Mouse (Mus musculus): Measurements from ENCODE around the gene Apbb2. TPM values are rescaled to one million over a fixed set of nuclear protein-coding genes. Genes with fewer than 3 reads are reported as not detected.

Gene Apbb2
- 27.8 and 33.5 TPM in 2 replicates for polyA plus RNA-seq (2014; fragmentation: Nextera tagmentation; extraction: Ambion mirVana)

GRCm38 (mm10) chr5:66618597-66618996 lies at the start of gene Apbb2:
TSS of gene Apbb2 (minus strand) at chr5:66618784.
- H3K4me1 ChIP-seq (ENCODE audit: control insufficient read depth, insufficient read depth, low read length): no peaks in the 10 kb centered on the region
- under 1% methylated on average over 37 of the region's 39 CpGs for WGBS
- ATAC-seq (replicated peaks; ENCODE audit: insufficient number of reproducible peaks, low FRiP score, low TSS enrichment, low read depth): peak; percentile 96

GRCm38 (mm10) chr5:66654220-66654619 lies 35.6 kb upstream of the Apbb2 start:
- no peak overlapping the region for H3K27ac ChIP-seq (replicated peaks; ENCODE audit: low read depth, low read length)
- no peak overlapping the region for H3K4me3 ChIP-seq (ENCODE audit: low read depth, low read length)
- no peak overlapping the region for H3K4me2 ChIP-seq (ENCODE audit: low read depth, low read length)
- 58% methylated on average over 5 of the region's 5 CpGs for WGBS
- no peaks in the 10 kb centered on the region for H3K36me3 ChIP-seq (replicated peaks; ENCODE audit: control insufficient read depth, insufficient read depth, low read depth, low read length)
- no peaks in the 10 kb centered on the region; the same call in 1 of the 2 replicates for H3K9me3 ChIP-seq (replicated peaks; ENCODE audit: control insufficient read depth, low read length)
- DNase-seq (ENCODE audit: low spot score): no peak
- H3K27me3 ChIP-seq (ENCODE audit: control insufficient read depth, insufficient read depth, low read length): no peaks in the 10 kb centered on the region
- no peak for ATAC-seq (replicated peaks; ENCODE audit: insufficient number of reproducible peaks, low FRiP score, low TSS enrichment, low read depth)
- H3K9ac ChIP-seq (replicated peaks; ENCODE audit: low read length): no peak overlapping the region
- no peaks in the 10 kb centered on the region for H3K4me1 ChIP-seq (ENCODE audit: control insufficient read depth, insufficient read depth, low read length)

More at GRCm38 (mm10) chr5:66618597-66618996, at the start of gene Apbb2:
- H3K27ac ChIP-seq (replicated peaks; ENCODE audit: low read depth, low read length): peak within 1 kb of the TSS; percentile 94
- H3K4me2 ChIP-seq (ENCODE audit: low read depth, low read length): peak within 1 kb of the TSS; percentile 80
- H3K27me3 ChIP-seq (ENCODE audit: control insufficient read depth, insufficient read depth, low read length): no peaks in the 10 kb centered on the region
- H3K4me3 ChIP-seq (ENCODE audit: low read depth, low read length): peak within 1 kb of the TSS; percentile 81
- H3K9me3 ChIP-seq (replicated peaks; ENCODE audit: control insufficient read depth, low read length): no peaks in the 10 kb centered on the region
- DNase-seq (ENCODE audit: low spot score): peak; percentile 97
- H3K9ac ChIP-seq (replicated peaks; ENCODE audit: low read length): peak within 1 kb of the TSS; percentile 85
- no peaks in the 10 kb centered on the region for H3K36me3 ChIP-seq (replicated peaks; ENCODE audit: control insufficient read depth, insufficient read depth, low read depth, low read length)

- no peak for ATAC-seq (replicated peaks; ENCODE audit: insufficient number of reproducible peaks, low FRiP score, low TSS enrichment, low read depth)
- Histone ChIP-seq H3K4me1 (ENCODE audit: control insufficient read depth, insufficient read depth, low read length) (no peaks in the 10 kb centered on the region), H3K4me2 (ENCODE audit: low read depth, low read length) (no peak overlapping the region), H3K36me3 (replicated peaks; ENCODE audit: control insufficient read depth, insufficient read depth, low read depth, low read length) (no peaks in the 10 kb centered on the region), H3K9me3 (replicated peaks; ENCODE audit: control insufficient read depth, low read length) (no peaks in the 10 kb centered on the region), H3K27me3 (ENCODE audit: control insufficient read depth, insufficient read depth, low read length) (no peaks in the 10 kb centered on the region), H3K27ac (replicated peaks; ENCODE audit: low read depth, low read length) (no peak overlapping the region), H3K4me3 (ENCODE audit: low read depth, low read length) (no peak overlapping the region), H3K9ac (replicated peaks; ENCODE audit: low read length) (no peak overlapping the region)
- DNase-seq (ENCODE audit: low spot score): no peak
- 76% methylated on average over 7 of the region's 7 CpGs for WGBS
Observed at GRCm38 (mm10) chr5:66647504-66647903, 28.9 kb upstream of the Apbb2 start.

GRCm38 (mm10) chr5:66643260-66643659 lies 24.7 kb upstream of the Apbb2 start:
- Histone ChIP-seq H3K4me2 (ENCODE audit: low read depth, low read length) (no peak overlapping the region), H3K9ac (replicated peaks; ENCODE audit: low read length) (no peak overlapping the region), H3K36me3 (replicated peaks; ENCODE audit: control insufficient read depth, insufficient read depth, low read depth, low read length) (no peaks in the 10 kb centered on the region), H3K9me3 (replicated peaks; ENCODE audit: control insufficient read depth, low read length) (no peaks in the 10 kb centered on the region), H3K4me1 (ENCODE audit: control insufficient read depth, insufficient read depth, low read length) (no peaks in the 10 kb centered on the region), H3K4me3 (ENCODE audit: low read depth, low read length) (no peak overlapping the region), H3K27me3 (ENCODE audit: control insufficient read depth, insufficient read depth, low read length) (no peaks in the 10 kb centered on the region), H3K27ac (replicated peaks; ENCODE audit: low read depth, low read length) (no peak overlapping the region)
- DNase-seq (ENCODE audit: low spot score) (no peak), ATAC-seq (replicated peaks; ENCODE audit: insufficient number of reproducible peaks, low FRiP score, low TSS enrichment, low read depth) (no peak)
- WGBS: 84% methylated on average over 5 of the region's 5 CpGs

GRCm38 (mm10) chr5:66642156-66642555 lies 23.6 kb upstream of the Apbb2 start:
- WGBS: 88% methylated on average over 4 of the region's 4 CpGs
- Histone ChIP-seq H3K4me3 (ENCODE audit: low read depth, low read length) (no peak overlapping the region), H3K36me3 (replicated peaks; ENCODE audit: control insufficient read depth, insufficient read depth, low read depth, low read length) (no peaks in the 10 kb centered on the region), H3K4me2 (ENCODE audit: low read depth, low read length) (no peak overlapping the region), H3K27me3 (ENCODE audit: control insufficient read depth, insufficient read depth, low read length) (no peaks in the 10 kb centered on the region), H3K4me1 (ENCODE audit: control insufficient read depth, insufficient read depth, low read length) (no peaks in the 10 kb centered on the region), H3K27ac (replicated peaks; ENCODE audit: low read depth, low read length) (no peak overlapping the region), H3K9ac (replicated peaks; ENCODE audit: low read length) (no peak overlapping the region), H3K9me3 (replicated peaks; ENCODE audit: control insufficient read depth, low read length) (no peaks in the 10 kb centered on the region)
- no peak for ATAC-seq (replicated peaks; ENCODE audit: insufficient number of reproducible peaks, low FRiP score, low TSS enrichment, low read depth)
- DNase-seq (ENCODE audit: low spot score): no peak

GRCm38 (mm10) chr5:66635459-66636079 lies 17.0 kb upstream of the Apbb2 start:
- 72% methylated on average over 10 of the region's 10 CpGs for WGBS
- Histone ChIP-seq H3K9ac (replicated peaks; ENCODE audit: low read length) (no peak overlapping the region), H3K36me3 (replicated peaks; ENCODE audit: control insufficient read depth, insufficient read depth, low read depth, low read length) (no peaks in the 10 kb centered on the region), H3K4me1 (ENCODE audit: control insufficient read depth, insufficient read depth, low read length) (no peaks in the 10 kb centered on the region), H3K27ac (replicated peaks; ENCODE audit: low read depth, low read length) (no peak overlapping the region), H3K4me2 (ENCODE audit: low read depth, low read length) (no peak overlapping the region), H3K27me3 (ENCODE audit: control insufficient read depth, insufficient read depth, low read length) (no peaks in the 10 kb centered on the region), H3K4me3 (ENCODE audit: low read depth, low read length) (no peak overlapping the region), H3K9me3 (replicated peaks; ENCODE audit: control insufficient read depth, low read length) (no peaks in the 10 kb centered on the region)
- ATAC-seq (replicated peaks; ENCODE audit: insufficient number of reproducible peaks, low FRiP score, low TSS enrichment, low read depth) (no peak), DNase-seq (ENCODE audit: low spot score) (no peak)

GRCm38 (mm10) chr5:66627805-66628204 lies 9.2 kb upstream of the Apbb2 start:
- ATAC-seq (replicated peaks; ENCODE audit: insufficient number of reproducible peaks, low FRiP score, low TSS enrichment, low read depth): no peak
- H3K27me3 ChIP-seq (ENCODE audit: control insufficient read depth, insufficient read depth, low read length): no peaks in the 10 kb centered on the region
- no peaks in the 10 kb centered on the region for H3K4me1 ChIP-seq (ENCODE audit: control insufficient read depth, insufficient read depth, low read length)
- H3K9ac ChIP-seq (replicated peaks; ENCODE audit: low read length): no peak overlapping the region
- H3K4me3 ChIP-seq (ENCODE audit: low read depth, low read length): no peak overlapping the region
- H3K27ac ChIP-seq (replicated peaks; ENCODE audit: low read depth, low read length): no peak overlapping the region
- H3K36me3 ChIP-seq (replicated peaks; ENCODE audit: control insufficient read depth, insufficient read depth, low read depth, low read length): no peaks in the 10 kb centered on the region
- no peak for DNase-seq (ENCODE audit: low spot score)
- no peak overlapping the region for H3K4me2 ChIP-seq (ENCODE audit: low read depth, low read length)
- WGBS: 76% methylated on average over 7 of the region's 7 CpGs
- H3K9me3 ChIP-seq (replicated peaks; ENCODE audit: control insufficient read depth, low read length): no peaks in the 10 kb centered on the region

- peak overlapping the region; percentile 75 for H3K9ac ChIP-seq (replicated peaks; ENCODE audit: low read length)
- H3K27ac ChIP-seq (replicated peaks; ENCODE audit: low read depth, low read length): peak overlapping the region; percentile 49; the same call in 1 of the 2 replicates
- no peaks in the 10 kb centered on the region for H3K27me3 ChIP-seq (ENCODE audit: control insufficient read depth, insufficient read depth, low read length)
- H3K36me3 ChIP-seq (replicated peaks; ENCODE audit: control insufficient read depth, insufficient read depth, low read depth, low read length): no peaks in the 10 kb centered on the region
- peak; percentile 22 for ATAC-seq (replicated peaks; ENCODE audit: insufficient number of reproducible peaks, low FRiP score, low TSS enrichment, low read depth)
- no peaks in the 10 kb centered on the region for H3K4me1 ChIP-seq (ENCODE audit: control insufficient read depth, insufficient read depth, low read length)
- H3K4me2 ChIP-seq (ENCODE audit: low read depth, low read length): peak overlapping the region; percentile 70
- DNase-seq (ENCODE audit: low spot score): peak; percentile 87
- peak overlapping the region; percentile 53 for H3K4me3 ChIP-seq (ENCODE audit: low read depth, low read length)
- H3K9me3 ChIP-seq (replicated peaks; ENCODE audit: control insufficient read depth, low read length): no peaks in the 10 kb centered on the region
- WGBS: under 1% methylated on average over 41 of the region's 41 CpGs
Observed at GRCm38 (mm10) chr5:66620191-66620625, 1.6 kb upstream of the Apbb2 start.
